Mouse (Mus musculus) liver, postnatal 0 days (tissue): Measurements from ENCODE around the gene Tyro3.

Experiments
- CTCF ChIP-seq: sonication (generic); IDR thresholded peaks from 2 replicates; pipeline ENCODE4 v1.5.1; 2016; ENCODE audit warnings: antibody characterized with exemption, low read depth
- EP300 ChIP-seq: IDR thresholded peaks from 2 replicates; pipeline ENCODE4 v1.6.1; 2016; ENCODE audit warnings: antibody characterized with exemption, low read depth, mild to moderate bottlenecking

- no peak for TF ChIP-seq CTCF
- TF ChIP-seq EP300, result no peak
These were observed 16.9 kb downstream of the Tyro3 start for GRCm38 (mm10) chr2:119814376-119814933.
